Mouse (Mus musculus): Measurements from ENCODE around the gene Mta2. TPM values are rescaled to one million over a fixed set of nuclear protein-coding genes. Genes with fewer than 3 reads are reported as not detected.

Mta2 gene
- total RNA-seq, 2 experiments from 2014 or later: 46.0 to 46.9 TPM

- intact Hi-C loops (cut with DNase I): no loop called here
- no peak for DNase-seq (ENCODE audit: low spot score in 2 of 2)
Observed at GRCm38 (mm10) chr19:8927891-8928525, 13.7 kb upstream of the Mta2 start.

GRCm38 (mm10) chr19:8928689-8929223 is 12.9 kb upstream of the Mta2 start:
- intact Hi-C loops (cut with DNase I): no loop called here
- DNase-seq (ENCODE audit: low spot score in 2 of 2): no peak

- intact Hi-C loops (cut with DNase I): no loop called here
- peak; percentile 49 to 60 for DNase-seq (ENCODE audit: low spot score in 2 of 2)
Observed at GRCm38 (mm10) chr19:8929224-8930088, 12.2 kb upstream of the Mta2 start, which contains the start of the genes Rom1 and Eml3. Gene Rom1 (minus strand): TSS chr19:8929356. Gene Eml3 (plus strand): TSS chr19:8929552.

- no peak for DNase-seq (ENCODE audit: low spot score in 2 of 2)
- intact Hi-C loops (cut with DNase I): no loop called here
Observed at GRCm38 (mm10) chr19:8930117-8930516, 11.6 kb upstream of the Mta2 start.

GRCm38 (mm10) chr19:8930771-8931170 is 10.9 kb upstream of the Mta2 start:
- no peak for DNase-seq (ENCODE audit: low spot score in 2 of 2)
- intact Hi-C loops (cut with DNase I): no loop called here

- no peak for DNase-seq (ENCODE audit: low spot score in 2 of 2)
- intact Hi-C loops (cut with DNase I): no loop called here
Observed at GRCm38 (mm10) chr19:8936736-8937135, 4.9 kb upstream of the Mta2 start.

- intact Hi-C loops (cut with DNase I): no loop called here
- DNase-seq (ENCODE audit: low spot score in 2 of 2): no peak
Observed at GRCm38 (mm10) chr19:8940526-8941133, 1.0 kb upstream of the Mta2 start.

GRCm38 (mm10) chr19:8941136-8941514 is 550 bp upstream of the Mta2 start:
- intact Hi-C loops (cut with DNase I): no loop called here
- no peak for DNase-seq (ENCODE audit: low spot score in 2 of 2)

GRCm38 (mm10) chr19:8942276-8942964 is 745 bp downstream of the Mta2 start:
- peak; percentile 53 to 59 for DNase-seq (ENCODE audit: low spot score in 2 of 2)
- intact Hi-C loops (cut with DNase I): no loop called here

GRCm38 (mm10) chr19:8943047-8943446 is 1.4 kb downstream of the Mta2 start:
- DNase-seq (ENCODE audit: low spot score in 2 of 2): no peak
- intact Hi-C loops (cut with DNase I): no loop called here

- intact Hi-C loops (cut with DNase I): no loop called here
- DNase-seq (ENCODE audit: low spot score in 2 of 2): no peak
Observed at GRCm38 (mm10) chr19:8944062-8944461, 2.4 kb downstream of the Mta2 start.

- no peak for DNase-seq (ENCODE audit: low spot score in 2 of 2)
- intact Hi-C loops (cut with DNase I): no loop called here
Observed at GRCm38 (mm10) chr19:8944750-8945149, 3.1 kb downstream of the Mta2 start.

- no peak for DNase-seq (ENCODE audit: low spot score in 2 of 2)
- intact Hi-C loops (cut with DNase I): no loop called here
Observed at GRCm38 (mm10) chr19:8945251-8945650, 3.6 kb downstream of the Mta2 start.

- DNase-seq (ENCODE audit: low spot score in 2 of 2): no peak
- intact Hi-C loops (cut with DNase I): no loop called here
Observed at GRCm38 (mm10) chr19:8946929-8947328, 5.3 kb downstream of the Mta2 start.

GRCm38 (mm10) chr19:8950190-8950589 is 8.5 kb downstream of the Mta2 start:
- no peak for DNase-seq (ENCODE audit: low spot score in 2 of 2)
- intact Hi-C loops (cut with DNase I): loop anchor here (5.0 kb wide), 1 partner anchor 53 kb away; the partner anchor contains the start of gene Ganab

GRCm38 (mm10) chr19:8952241-8952640 is 10.6 kb downstream of the Mta2 start:
- intact Hi-C loops (cut with DNase I): loop anchor here (5.0 kb wide), 1 partner anchor 55 kb away; the partner anchor contains the start of gene Ganab
- no peak for DNase-seq (ENCODE audit: low spot score in 2 of 2)

- peak; percentile 94 to 99 for DNase-seq (ENCODE audit: low spot score in 2 of 2)
- intact Hi-C loops (cut with DNase I): loop anchor here (5.0 kb wide), 1 partner anchor 56 kb away; the partner anchor contains the start of gene Ganab
Observed at GRCm38 (mm10) chr19:8953135-8954039, 11.7 kb downstream of the Mta2 start, which contains the start of gene Tut1. Gene Tut1 (plus strand): TSS chr19:8953847.

GRCm38 (mm10) chr19:8954171-8954570 is 12.5 kb downstream of the Mta2 start:
- DNase-seq (ENCODE audit: low spot score in 2 of 2): no peak
- intact Hi-C loops (cut with DNase I): loop anchor here (5.0 kb wide), 1 partner anchor 57 kb away; the partner anchor contains the start of gene Ganab

Data from left cerebral cortex, postnatal 25 days (tissue).